Mouse (Mus musculus): ENCODE measurements around the gene 2410004P03Rik.
"Not testable (repeated sequence)": the region's sequence is repeated elsewhere in the genome, so short reads cannot be mapped to it uniquely, and the experiment has no call there.

Gene 2410004P03Rik

DNA sequence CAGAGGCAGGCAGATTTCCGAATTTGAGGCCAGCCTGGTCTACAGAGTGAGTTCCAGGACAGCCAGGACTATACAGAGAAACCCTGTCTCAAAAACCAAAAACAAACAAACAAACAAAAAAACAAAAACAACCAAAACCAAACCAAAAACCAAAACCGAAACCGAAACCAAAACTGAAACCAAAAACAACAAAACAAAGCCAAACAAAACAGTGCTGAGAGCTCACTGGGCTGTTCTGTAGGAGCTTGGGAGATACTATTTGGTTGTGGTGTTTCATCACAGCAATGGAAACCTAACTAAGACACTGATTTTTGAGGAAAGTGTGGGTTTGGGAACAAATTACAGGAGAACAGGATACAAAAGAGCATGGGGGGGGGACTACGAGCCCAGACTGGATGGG is 10.6 kb upstream of the 2410004P03Rik start:
- in situ Hi-C loops (cut with MboI, MseI), result no loop called here

GRCm38 (mm10) chr12:17021125-17021524 is 9.6 kb upstream of the 2410004P03Rik start:
- in situ Hi-C loops (cut with MboI, MseI), result not testable (repeated sequence)

DNA sequence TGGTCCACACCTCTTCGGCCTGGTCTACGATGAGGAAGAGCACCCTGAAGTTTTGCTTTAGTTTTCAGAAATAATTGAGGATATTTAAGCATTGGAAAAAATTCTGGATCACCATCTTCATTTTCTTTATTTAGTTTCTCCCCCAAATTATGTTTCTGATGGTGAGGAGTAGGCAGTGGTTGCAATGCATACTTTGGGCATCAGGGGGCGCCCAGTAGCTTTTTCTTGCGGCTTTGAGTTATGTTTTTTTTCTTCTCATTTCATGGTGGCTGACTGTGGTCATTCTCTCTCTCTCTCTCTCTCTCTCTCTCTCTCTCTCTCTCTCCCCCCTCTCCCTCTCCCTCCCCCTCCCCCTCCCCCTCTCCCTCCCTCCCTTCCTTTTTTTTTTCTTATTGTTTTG is 6.9 kb upstream of the 2410004P03Rik start:
- in situ Hi-C loops (cut with MboI, MseI), result no loop called here

- in situ Hi-C loops (cut with MboI, MseI), result no loop called here
These were observed 4.2 kb upstream of the 2410004P03Rik start for GRCm38 (mm10) chr12:17015711-17016110.

GRCm38 (mm10) chr12:17012067-17012899 is 756 bp upstream of the 2410004P03Rik start:
- in situ Hi-C loops (cut with MboI, MseI), result no loop called here

DNA sequence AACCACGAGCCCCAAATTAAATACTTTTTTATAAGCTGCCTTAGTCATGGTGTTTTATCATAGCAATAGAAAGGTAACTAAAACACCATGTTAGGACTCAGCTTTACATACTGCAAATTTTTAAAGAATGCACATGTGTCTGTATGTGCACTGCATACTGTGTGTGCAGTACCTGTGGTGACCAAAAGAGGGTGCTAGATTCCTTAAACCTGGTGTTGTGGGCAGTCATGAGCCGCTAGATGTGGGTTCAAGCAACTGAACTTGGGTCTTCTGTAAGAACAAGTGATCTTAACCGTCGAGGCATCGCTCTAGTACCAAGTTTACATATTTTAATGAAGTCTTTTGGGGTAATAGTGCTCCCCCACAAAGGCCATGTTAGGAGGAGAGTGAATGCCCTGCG is 2.1 kb downstream of the 2410004P03Rik start:
- in situ Hi-C loops (cut with MboI, MseI), result no loop called here

DNA sequence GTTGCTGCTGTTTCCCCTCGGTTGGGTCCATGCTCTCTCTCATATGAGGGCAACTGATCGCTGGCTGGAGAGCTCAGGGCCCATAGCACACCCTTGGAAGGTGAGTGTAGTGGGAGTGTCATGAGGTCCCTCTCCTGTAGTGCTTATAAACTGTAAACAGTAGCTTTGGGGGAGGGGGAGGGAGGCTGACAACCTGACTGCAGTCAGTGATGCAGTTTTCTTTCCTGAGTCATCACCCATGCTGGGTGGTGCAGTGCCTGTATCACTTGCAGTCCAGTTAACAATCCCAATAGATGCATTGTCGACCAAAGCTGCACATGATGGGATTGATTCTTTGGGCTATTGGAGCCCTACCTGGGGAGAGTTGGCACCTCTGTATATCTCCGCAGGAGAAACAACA is 10.3 kb downstream of the 2410004P03Rik start:
- in situ Hi-C loops (cut with MboI, MseI), result no loop called here

DNA sequence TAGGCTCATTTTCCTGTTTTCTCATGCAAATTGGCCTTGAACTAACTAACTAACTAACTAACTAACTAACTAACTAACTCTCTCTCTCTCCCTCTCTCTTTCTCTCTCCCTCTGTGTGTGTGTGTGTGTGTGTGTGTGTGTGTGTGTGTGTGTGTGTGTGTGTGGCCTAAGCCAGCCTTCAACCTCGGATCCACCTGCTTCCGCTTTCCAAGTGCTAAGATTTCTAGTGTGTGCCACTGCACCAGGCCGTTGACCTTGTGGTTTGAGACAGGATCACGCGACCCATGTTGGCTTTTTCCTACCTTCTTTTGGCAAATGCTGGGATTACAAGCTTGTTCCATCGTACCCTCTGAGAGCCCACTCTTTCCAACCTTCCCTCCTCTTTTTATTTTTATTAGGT is 10.9 kb downstream of the 2410004P03Rik start:
- in situ Hi-C loops (cut with MboI, MseI), result no loop called here

DNA sequence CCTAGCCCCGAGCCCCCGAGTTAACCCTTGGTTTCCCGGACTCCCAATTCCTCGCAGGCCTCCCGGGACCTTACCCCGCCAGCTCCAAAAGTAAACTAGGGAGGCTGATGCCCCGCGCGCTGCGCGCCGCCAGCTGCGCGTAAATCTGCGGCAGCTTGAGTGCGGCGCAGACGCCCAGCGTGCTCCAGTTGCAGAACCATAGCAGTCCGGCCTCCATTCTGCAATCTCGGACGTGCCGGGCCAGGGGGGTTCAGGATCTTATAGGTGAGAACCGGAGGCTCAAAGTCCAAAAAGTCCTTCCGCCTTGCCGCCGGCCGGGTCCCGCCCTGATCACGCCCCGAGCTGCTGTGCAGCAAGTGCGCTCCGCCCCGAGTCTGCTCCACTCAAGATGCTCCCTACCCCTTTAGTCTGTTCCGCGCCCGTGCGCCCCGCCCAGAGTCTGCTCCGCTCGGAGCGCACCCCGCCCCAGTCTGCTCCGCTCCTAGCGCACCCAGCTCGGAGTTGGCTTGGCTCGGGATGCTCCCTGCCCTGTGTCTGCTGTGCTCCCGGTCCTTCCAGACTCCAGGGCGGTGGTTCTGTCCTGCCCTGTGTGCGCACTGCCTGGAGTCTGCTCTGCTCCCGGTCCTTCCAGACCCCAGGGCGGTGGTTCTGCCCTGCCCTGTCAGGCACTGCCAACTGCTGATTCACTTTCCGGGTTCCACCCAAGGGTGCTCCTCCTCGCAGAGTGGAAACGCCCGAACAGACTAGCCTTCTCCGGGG is 11.6 kb downstream of the 2410004P03Rik start, which contains the start of gene Pqlc3:
Pqlc3 (minus strand) TSS at position 670 of the 759 bp plus-strand sequence.
- in situ Hi-C loops (cut with MboI, MseI), result loop anchor here (5.0 kb wide), 1 partner anchor 188 kb away; the partner anchor contains the start of gene E2f6

DNA sequence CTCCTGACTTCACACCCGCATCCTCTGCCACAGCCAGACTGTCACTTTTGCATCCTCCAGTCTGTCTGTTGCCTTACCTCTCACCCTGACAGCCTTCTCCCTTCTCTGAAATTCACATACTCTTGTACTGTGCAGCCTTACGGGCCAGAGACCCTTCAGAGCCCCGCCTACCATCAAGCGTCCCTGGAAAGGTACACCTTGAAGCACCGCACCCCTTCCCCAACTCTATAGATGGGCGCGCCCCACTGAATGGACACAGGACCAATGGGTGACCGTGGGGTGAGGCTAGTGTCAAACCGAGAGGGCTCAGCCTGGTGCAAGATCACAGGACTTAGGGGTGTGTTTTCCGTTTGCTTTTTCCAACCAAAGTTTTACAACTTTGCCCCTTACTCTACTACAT is 12.4 kb downstream of the 2410004P03Rik start:
- in situ Hi-C loops (cut with MboI, MseI), result loop anchor here (5.0 kb wide), 1 partner anchor 187 kb away; the partner anchor contains the start of gene E2f6

DNA sequence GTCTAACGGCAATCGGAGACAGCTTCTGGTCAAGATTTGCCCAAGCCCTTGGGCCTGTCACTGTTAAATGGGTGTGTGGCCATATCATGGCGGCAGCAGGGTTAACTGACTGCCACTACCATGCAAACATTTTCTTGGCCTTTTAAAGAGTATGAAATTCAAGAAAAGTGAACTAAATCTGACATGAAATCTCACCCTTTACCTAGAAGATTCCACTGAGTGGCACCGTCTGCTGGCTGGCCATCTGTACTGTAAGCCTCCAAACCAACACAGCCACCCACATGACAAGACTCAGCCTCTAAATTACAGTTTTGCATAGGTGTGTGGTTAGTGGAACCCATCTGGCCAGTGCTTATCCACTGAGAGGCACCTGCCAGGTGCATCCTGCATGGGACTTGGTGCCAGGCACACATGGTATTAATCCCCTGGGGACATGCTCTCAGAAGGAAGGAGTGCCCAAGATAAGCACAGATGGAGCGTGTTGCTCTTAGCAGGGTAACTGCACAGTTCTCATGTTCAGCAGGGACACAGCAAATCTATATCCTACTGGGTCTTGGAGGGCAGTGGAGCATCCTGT is 14.6 kb downstream of the 2410004P03Rik start:
- in situ Hi-C loops (cut with MboI, MseI), result loop anchor here (5.0 kb wide), 1 partner anchor 185 kb away; the partner anchor contains the start of gene E2f6

DNA sequence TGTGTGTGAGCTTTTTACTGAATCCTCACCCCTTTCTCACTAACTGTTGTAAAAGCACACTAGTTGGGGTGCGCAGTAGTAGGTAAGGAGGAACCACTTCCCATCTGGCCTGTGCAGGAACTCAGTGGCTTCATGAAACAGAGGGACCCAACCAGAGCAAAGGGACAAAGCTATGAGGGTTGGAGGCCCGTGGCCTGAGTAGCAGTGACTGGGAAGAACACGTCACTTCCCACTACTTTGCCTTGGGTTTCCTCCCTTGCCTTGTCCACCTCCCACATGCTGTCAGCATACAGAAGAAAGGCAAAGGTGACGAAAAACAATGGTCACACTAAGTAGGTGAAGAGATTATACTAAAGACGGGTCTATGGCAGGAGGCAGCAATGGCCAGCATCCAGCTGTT is 15.2 kb downstream of the 2410004P03Rik start:
- in situ Hi-C loops (cut with MboI, MseI), result loop anchor here (5.0 kb wide), 1 partner anchor 184 kb away; the partner anchor contains the start of gene E2f6

GRCm38 (mm10) chr12:16994291-16994690 is 17.2 kb downstream of the 2410004P03Rik start:
- in situ Hi-C loops (cut with MboI, MseI), result no loop called here

GRCm38 (mm10) chr12:16992355-16992754 is 19.2 kb downstream of the 2410004P03Rik start:
- in situ Hi-C loops (cut with MboI, MseI), result no loop called here

- in situ Hi-C loops (cut with MboI, MseI), result no loop called here
These were observed 20.2 kb downstream of the 2410004P03Rik start for GRCm38 (mm10) chr12:16991376-16991775.

DNA sequence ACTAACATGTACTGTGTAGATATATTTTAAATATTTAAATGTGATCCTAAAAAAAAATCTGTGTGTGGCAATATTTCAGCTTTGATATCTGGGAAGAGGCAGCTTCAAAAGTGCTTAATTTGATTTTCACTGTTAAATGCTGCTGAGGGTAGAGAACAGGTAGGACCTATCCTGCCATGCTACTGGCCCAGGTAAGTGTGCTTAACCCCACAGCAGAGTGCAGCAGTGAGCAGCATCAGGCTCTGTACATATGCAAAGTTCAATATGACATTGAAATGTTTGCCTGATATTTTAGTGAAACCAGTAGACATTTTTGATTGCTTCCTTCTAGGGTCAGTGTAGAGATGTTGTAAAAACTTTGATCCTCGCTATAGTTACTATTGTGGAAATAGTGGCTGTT is 25.7 kb downstream of the 2410004P03Rik start:
- in situ Hi-C loops (cut with MboI, MseI), result no loop called here

DNA sequence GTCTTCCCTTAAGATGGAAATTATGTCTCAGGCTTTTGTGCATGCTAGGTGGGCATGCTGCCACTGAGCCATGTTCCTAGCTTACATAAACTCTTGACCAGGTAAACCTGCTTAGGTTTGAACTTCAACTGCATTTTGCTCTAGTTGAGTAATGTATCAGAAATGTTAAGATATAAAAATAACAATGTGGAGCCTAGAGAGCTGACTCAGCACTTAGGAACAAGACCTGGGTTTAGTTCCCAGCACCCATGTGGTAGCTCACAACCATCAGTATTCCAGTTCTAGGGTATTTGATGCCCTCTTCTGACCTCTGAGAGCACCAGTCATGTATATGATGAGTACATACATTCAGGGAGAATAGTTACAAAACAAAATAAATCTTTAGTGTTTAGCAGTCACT is 34.4 kb downstream of the 2410004P03Rik start:
- in situ Hi-C loops (cut with MboI, MseI), result no loop called here

- in situ Hi-C loops (cut with MboI, MseI), result no loop called here
These were observed 44.7 kb downstream of the 2410004P03Rik start for GRCm38 (mm10) chr12:16966811-16967210.

GRCm38 (mm10) chr12:16963354-16963753 is 48.2 kb downstream of the 2410004P03Rik start:
- in situ Hi-C loops (cut with MboI, MseI), result no loop called here

GRCm38 (mm10) chr12:16958851-16959250 is 52.7 kb downstream of the 2410004P03Rik start:
- in situ Hi-C loops (cut with MboI, MseI), result no loop called here
